Mouse (Mus musculus) CH12.LX (cell line): ENCODE measurements around the gene Abhd18. TPM values are rescaled to one million over a fixed set of nuclear protein-coding genes. Genes with fewer than 3 reads are reported as not detected.

Source experiments
- DNase-seq: peaks from one replicate; pipeline ENCODE4 v3.0.0-alpha.2; 2013; ENCODE audit errors: extremely low read depth
- H3K27ac ChIP-seq: 2 replicates; pipeline ENCODE4 v1.5.1; 2012; ENCODE audit warnings: low read depth, mild to moderate bottlenecking, control low read depth, moderate library complexity; ENCODE audit not compliant: insufficient read depth
- H3K27me3 ChIP-seq: replicated peaks from 2 replicates; pipeline ENCODE3; 2012; ENCODE audit warnings: inconsistent platforms
- H3K36me3 ChIP-seq, 2 experiments: replicated peaks in 1 of 2; 2 replicates each; pipeline versions ENCODE3 to v1.6.1; 2012; ENCODE audit warnings: inconsistent platforms in 1 of 2, low read length in 1 of 2, mild to moderate bottlenecking in 1 of 2, mixed read lengths in 1 of 2, moderate library complexity in 1 of 2; ENCODE audit not compliant: control insufficient read depth in 1 of 2, insufficient read depth in 1 of 2
- H3K4me1 ChIP-seq, 2 experiments: 2 replicates each; pipeline ENCODE4 v1.6.1; 2012; ENCODE audit warnings: inconsistent platforms in 1 of 2, moderate library complexity in 1 of 2; ENCODE audit not compliant: insufficient read depth in 2 of 2, control insufficient read depth in 1 of 2
- H3K4me2 ChIP-seq: 2 replicates; pipeline ENCODE4 v1.6.1; 2012; ENCODE audit warnings: low read depth, mild to moderate bottlenecking, control low read depth; ENCODE audit not compliant: poor library complexity, insufficient read depth, severe bottlenecking
- H3K4me3 ChIP-seq, 3 experiments: fragments of 150-350 bp in 1 of 3; sonication (generic) in 1 of 3; replicated peaks in 1 of 3; 2 replicates each; pipeline versions ENCODE3 to v1.5.1; 2011 to 2012; ENCODE audit warnings: low read depth in 2 of 3, low read length in 2 of 3, mild to moderate bottlenecking in 2 of 3, moderate library complexity in 2 of 3, control low read depth in 1 of 3, improper control_type of control experiment in 1 of 3, inconsistent platforms in 1 of 3, mixed read lengths in 1 of 3; ENCODE audit not compliant: poor library complexity in 1 of 3
- H3K79me2 ChIP-seq: replicated peaks from 2 replicates; pipeline ENCODE4 v1.6.1; 2012; ENCODE audit warnings: mild to moderate bottlenecking, moderate library complexity; ENCODE audit not compliant: control insufficient read depth, poor library complexity, insufficient read depth, severe bottlenecking; ENCODE audit errors: extremely low read depth
- H3K9ac ChIP-seq: 2 replicates; pipeline ENCODE4 v1.6.1; 2012; ENCODE audit warnings: low read depth, mild to moderate bottlenecking, control low read depth, moderate library complexity; ENCODE audit not compliant: insufficient read depth
- H3K9me3 ChIP-seq: replicated peaks from 2 replicates; pipeline ENCODE3; 2012; ENCODE audit warnings: low read length, inconsistent platforms, mixed read lengths
- BHLHE40 ChIP-seq: IDR thresholded peaks from 2 replicates; pipeline ENCODE4 v1.6.1; 2011; ENCODE audit warnings: mild to moderate bottlenecking, low read depth, low read length, improper control_type of control experiment
- CHD2 ChIP-seq: IDR thresholded peaks from 2 replicates; pipeline ENCODE4 v1.6.1; 2011; ENCODE audit warnings: low read length, improper control_type of control experiment
- CTCF ChIP-seq, 2 experiments: IDR thresholded peaks in 1 of 2; conservative IDR thresholded peaks in 1 of 2; 2 replicates each; pipeline ENCODE4 v1.5.1; 2011 to 2012; ENCODE audit warnings: low read depth in 2 of 2, low read length in 2 of 2, improper control_type of control experiment in 1 of 2, inconsistent platforms in 1 of 2, mild to moderate bottlenecking in 1 of 2, moderate library complexity in 1 of 2
- E2F4 ChIP-seq: IDR thresholded peaks from 2 replicates; pipeline ENCODE4 v1.6.1; 2011; ENCODE audit warnings: low read depth, low read length, improper control_type of control experiment; ENCODE audit not compliant: insufficient replicate concordance
- EP300 ChIP-seq: IDR thresholded peaks from 2 replicates; pipeline ENCODE4 v1.6.1; 2011; ENCODE audit warnings: low read length, improper control_type of control experiment
- ETS1 ChIP-seq: conservative IDR thresholded peaks from 2 replicates; pipeline ENCODE4 v1.6.1; 2012; ENCODE audit warnings: low read depth, mild to moderate bottlenecking, inconsistent platforms, low read length, improper control_type of control experiment, moderate library complexity
- GABPA ChIP-seq: IDR thresholded peaks from 2 replicates; pipeline ENCODE4 v1.6.1; 2012; ENCODE audit warnings: low read depth, low read length, improper control_type of control experiment, inconsistent platforms; ENCODE audit not compliant: insufficient replicate concordance
- IRF4 ChIP-seq: IDR thresholded peaks from 2 replicates; pipeline ENCODE4 v1.6.1; 2014; ENCODE audit warnings: low read depth, mild to moderate bottlenecking, inconsistent platforms, low read length, improper control_type of control experiment
- JUN ChIP-seq: IDR thresholded peaks from 2 replicates; pipeline ENCODE4 v1.6.1; 2011; ENCODE audit warnings: low read depth, mild to moderate bottlenecking, low read length, improper control_type of control experiment, moderate library complexity; ENCODE audit not compliant: insufficient read depth
- JUND ChIP-seq: conservative IDR thresholded peaks from 2 replicates; pipeline ENCODE4 v1.6.1; 2011; ENCODE audit warnings: low read depth, low read length, improper control_type of control experiment
- KAT2A ChIP-seq: IDR thresholded peaks from 2 replicates; pipeline ENCODE4 v1.6.1; 2012; ENCODE audit warnings: low read length, improper control_type of control experiment, inconsistent platforms; ENCODE audit not compliant: insufficient replicate concordance
- MAFK ChIP-seq: IDR thresholded peaks from 2 replicates; pipeline ENCODE4 v1.6.1; 2011; ENCODE audit warnings: low read length, improper control_type of control experiment; ENCODE audit not compliant: insufficient replicate concordance
- MAZ ChIP-seq: IDR thresholded peaks from 2 replicates; pipeline ENCODE4 v1.6.1; 2012; ENCODE audit warnings: low read depth, mild to moderate bottlenecking, inconsistent platforms, low read length, improper control_type of control experiment, moderate library complexity
- MEF2A ChIP-seq: IDR thresholded peaks from 2 replicates; pipeline ENCODE4 v1.6.1; 2014; ENCODE audit warnings: low read depth, mild to moderate bottlenecking, inconsistent platforms, low read length, improper control_type of control experiment, borderline replicate concordance
- MYC ChIP-seq: IDR thresholded peaks from 2 replicates; pipeline ENCODE4 v1.6.1; 2011; ENCODE audit warnings: low read depth, mild to moderate bottlenecking, improper control_type of control experiment, low read length
- NELFE ChIP-seq: IDR thresholded peaks from 2 replicates; pipeline ENCODE4 v1.6.1; 2011; ENCODE audit warnings: low read depth, low read length, improper control_type of control experiment
- POLR2A ChIP-seq: IDR thresholded peaks from 2 replicates; pipeline ENCODE4 v1.6.1; 2011; ENCODE audit warnings: low read depth, mild to moderate bottlenecking, improper control_type of control experiment, low read length
- POLR2AphosphoS2 ChIP-seq: IDR thresholded peaks from 2 replicates; pipeline ENCODE4 v1.6.1; 2011; ENCODE audit warnings: low read depth, low read length, improper control_type of control experiment
- RAD21 ChIP-seq: IDR thresholded peaks from 2 replicates; pipeline ENCODE4 v1.6.1; 2011; ENCODE audit warnings: low read depth, mild to moderate bottlenecking, low read length, improper control_type of control experiment, moderate library complexity
- SIN3A ChIP-seq: IDR thresholded peaks from 2 replicates; pipeline ENCODE4 v1.6.1; 2012; ENCODE audit warnings: low read length, improper control_type of control experiment, inconsistent platforms
- SMC3 ChIP-seq: IDR thresholded peaks from 2 replicates; pipeline ENCODE4 v1.6.1; 2011; ENCODE audit warnings: low read depth, low read length, improper control_type of control experiment
- TBP ChIP-seq: conservative IDR thresholded peaks from 2 replicates; pipeline ENCODE4 v1.6.1; 2011; ENCODE audit warnings: low read depth, low read length, improper control_type of control experiment
- TCF12 ChIP-seq: IDR thresholded peaks from 2 replicates; pipeline ENCODE4 v1.6.1; 2014; ENCODE audit warnings: low read depth, mild to moderate bottlenecking, inconsistent platforms, low read length, improper control_type of control experiment
- USF2 ChIP-seq: conservative IDR thresholded peaks from 2 replicates; pipeline ENCODE4 v1.6.1; 2011; ENCODE audit warnings: low read depth, low read length, improper control_type of control experiment
- ZKSCAN1 ChIP-seq: IDR thresholded peaks from 2 replicates; pipeline ENCODE4 v1.6.1; 2012; ENCODE audit warnings: low read depth, inconsistent platforms, low read length, improper control_type of control experiment, borderline replicate concordance
- dilution Hi-C: fragments of 300-500 bp; cut with MboI; formaldehyde crosslinking; loops from 2 replicates; pipeline ENCODE4 v1.14.3; 2020; ENCODE audit warnings: low sequenced_read_pairs; ENCODE audit not compliant: extremely low pct_unique_long_range_greater_than_20kb, extremely low pct_ligation_motif_present
- in situ Hi-C: fragments of 300-500 bp; cut with MboI; formaldehyde crosslinking; loops from 3 replicates; pipeline ENCODE4 v1.14.3; 2019; ENCODE audit warnings: low sequenced_read_pairs, low pct_ligation_motif_present, low pct_unique_long_range_greater_than_20kb, mixed read lengths
- polyA plus RNA-seq: library from polyadenylated mRNA; unstranded; fragments of >175 nt; gene quantifications from 2 replicates; pipeline ENCODE4 v1.2.1, GENCODE M21; 2012; ENCODE audit warnings: low read depth; ENCODE audit not compliant: insufficient read length
- total RNA-seq, 2 experiments: library from RNA; depleted of rRNA; stranded (reverse); fragments of 300-350 nt in 1 of 2; fragments of >200 nt in 1 of 2; gene quantifications; 2 replicates each; pipeline ENCODE4 v1.2.3; 2012 to 2014

The Abhd18 gene
- total and polyA plus RNA-seq, 3 experiments: 3.7 to 13.4 (median 8.5) TPM

DNA sequence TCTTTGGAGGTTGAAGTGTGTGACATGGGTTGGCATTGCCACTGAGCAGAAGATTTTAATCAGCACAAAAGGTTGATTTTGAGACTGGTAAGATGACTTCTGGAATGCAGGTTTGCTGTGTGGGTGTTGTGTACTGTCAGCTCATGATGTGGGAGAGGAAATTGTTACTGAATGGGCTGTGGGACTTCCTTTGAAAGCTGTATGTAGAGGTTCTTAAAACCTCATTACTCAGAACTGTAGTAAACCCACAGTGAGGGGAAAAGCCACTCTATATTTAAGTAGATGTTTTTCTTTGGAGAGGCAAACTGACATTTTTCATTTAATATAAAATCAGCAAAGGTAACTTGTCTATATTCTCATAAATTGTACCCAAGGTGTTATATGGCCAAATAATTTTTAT is 134.0 kb downstream of the Abhd18 start:
- peaks cover 0 to 4% of the 10 kb centered on the region in 2 experiments; a peak in 1 of 4 replicates for H3K4me1 ChIP-seq
- H3K9ac ChIP-seq: no peak overlapping the region
- no peaks in the 10 kb centered on the region for H3K79me2 ChIP-seq
- H3K27ac ChIP-seq: no peak overlapping the region
- H3K4me2 ChIP-seq: no peak overlapping the region
- H3K36me3 ChIP-seq: no peaks in the 10 kb centered on the region
- dilution Hi-C loops: no loop called here
- no peaks in the 10 kb centered on the region for H3K27me3 ChIP-seq
- no peaks in the 10 kb centered on the region for H3K9me3 ChIP-seq
- peak; percentile 89 for TF ChIP-seq IRF4
- TF ChIP-seq JUND: peak; percentile 69
- no peak for TF ChIP-seq NELFE
- TF ChIP-seq MEF2A: peak; percentile 59; the same call in 1 of the 2 replicates
- no peak for TF ChIP-seq GABPA
- no peak for TF ChIP-seq MAZ
- TF ChIP-seq EP300: peak; percentile 83
- no peak for TF ChIP-seq KAT2A
- no peak; the same call in 1 of the 2 replicates for TF ChIP-seq JUN
- TF ChIP-seq SMC3: no peak
- TF ChIP-seq ETS1: 0 out of 2 replicates have a peak, but pooled peaks have one; percentile 32
- TF ChIP-seq ZKSCAN1: no peak
- TF ChIP-seq MAFK: no peak
- no peak for TF ChIP-seq BHLHE40
- TF ChIP-seq USF2: no peak
- no peak for TF ChIP-seq CHD2
- TF ChIP-seq POLR2A: no peak
- no peak for TF ChIP-seq SIN3A
- TF ChIP-seq CTCF (conservative IDR thresholded peaks at IDR 0.05 in 1 of 2, IDR thresholded peaks at IDR 0.05 in 1 of 2; ENCODE audit: low read depth in 2 of 2, low read length in 2 of 2): no peak
- TF ChIP-seq TCF12: no peak
- TF ChIP-seq E2F4: no peak
- TF ChIP-seq TBP: no peak
- no peak for TF ChIP-seq POLR2AphosphoS2
- TF ChIP-seq, all 38 proteins: peak for 5
- no peak overlapping the region for H3K4me3 ChIP-seq
- in situ Hi-C loops: loop anchor here (25.0 kb wide), 1 partner anchor 193 kb away; no protein-coding TSS in a partner anchor
- peak; percentile 46 for DNase-seq

DNA sequence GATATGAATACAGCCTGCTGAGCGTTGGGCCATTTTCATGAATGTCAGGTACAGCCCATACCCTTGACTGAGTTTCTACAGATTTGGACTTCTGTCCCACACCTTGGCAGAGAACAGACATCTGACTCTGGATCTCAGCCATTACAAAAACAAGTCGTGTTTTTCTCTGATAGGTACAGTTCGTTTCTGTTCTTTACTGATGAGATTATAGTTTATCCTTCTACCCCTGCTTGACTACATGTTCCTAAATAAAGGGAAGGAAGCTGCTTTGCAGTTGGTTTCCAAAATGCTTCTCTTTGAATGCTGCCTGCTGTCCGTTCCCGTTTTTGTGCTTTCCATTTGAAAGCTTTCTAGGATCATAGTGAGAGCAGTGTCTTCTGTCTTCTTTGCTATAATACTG is 140.8 kb downstream of the Abhd18 start:
- Histone ChIP-seq H3K4me3 (no peak overlapping the region), H3K79me2 (no peaks in the 10 kb centered on the region), H3K4me1 (0 out of 4 replicates have a peak, but pooled peaks cover 0 to 3% of the 10 kb centered on the region in 2 experiments), H3K27ac (no peak overlapping the region), H3K27me3 (no peaks in the 10 kb centered on the region), H3K9me3 (no peaks in the 10 kb centered on the region), H3K9ac (no peak overlapping the region), H3K4me2 (no peak overlapping the region), H3K36me3 (no peaks in the 10 kb centered on the region)
- no peak for DNase-seq
- in situ Hi-C loops (loop anchor here (25.0 kb wide), 1 partner anchor 200 kb away; no protein-coding TSS in a partner anchor), dilution Hi-C loops (no loop called here)
- no peak for TF ChIP-seq SIN3A
- no peak for TF ChIP-seq MYC
- TF ChIP-seq RAD21: no peak
- no peak for TF ChIP-seq MEF2A
